Mouse (Mus musculus) E14TG2a.4 (cell line): Measurements from ENCODE around the gene Derl2.

ENCODE experiments used
- H3K27me3 ChIP-seq: 2 replicates; pipeline ENCODE4 v1.6.1; 2014; ENCODE audit warnings: low read length, control low read depth; ENCODE audit not compliant: insufficient read depth
- H3K36me3 ChIP-seq: 2 replicates; pipeline ENCODE4 v1.6.1; 2014; ENCODE audit warnings: low read length, control low read depth; ENCODE audit not compliant: insufficient read depth
- H3K4me1 ChIP-seq: replicated peaks from 2 replicates; pipeline ENCODE4 v1.6.1; 2014; ENCODE audit warnings: low read depth, low read length, control low read depth
- H3K4me3 ChIP-seq: replicated peaks from 2 replicates; pipeline ENCODE4 v1.5.1; 2014; ENCODE audit warnings: mild to moderate bottlenecking, low read length
- H3K9me3 ChIP-seq: 2 replicates; pipeline ENCODE4 v1.6.1; 2014; ENCODE audit warnings: low read length, control low read depth
- CTCF ChIP-seq: conservative IDR thresholded peaks from 2 replicates; pipeline ENCODE4 v1.5.1; 2014; ENCODE audit warnings: low read length
- NANOG ChIP-seq: IDR thresholded peaks from 2 replicates; pipeline ENCODE4 v1.6.1; 2014; ENCODE audit warnings: borderline replicate concordance, low read length, mixed read lengths
- POU5F1 ChIP-seq: IDR thresholded peaks from 2 replicates; pipeline ENCODE4 v1.6.1; 2014; ENCODE audit warnings: low read length, borderline replicate concordance

Derl2 gene

GRCm38 (mm10) chr11:71018416-71019200 is 1.0 kb downstream of the Derl2 start:
- H3K27me3 ChIP-seq = no peaks in the 10 kb centered on the region
- H3K36me3 ChIP-seq = peaks cover 53% of the 10 kb centered on the region
- peak overlapping the region; percentile 97 for H3K4me3 ChIP-seq
- peaks cover 46% of the 10 kb centered on the region for H3K4me1 ChIP-seq
- no peak for TF ChIP-seq CTCF
- no peak for TF ChIP-seq POU5F1
- no peak for TF ChIP-seq NANOG
- no peaks in the 10 kb centered on the region for H3K9me3 ChIP-seq

- H3K4me3 ChIP-seq = no peak overlapping the region
- H3K36me3 ChIP-seq = peaks cover 53% of the 10 kb centered on the region
- TF ChIP-seq POU5F1 (no peak), NANOG (no peak)
- no peaks in the 10 kb centered on the region for H3K27me3 ChIP-seq
- H3K4me1 ChIP-seq = peaks cover 37% of the 10 kb centered on the region
- no peaks in the 10 kb centered on the region for H3K9me3 ChIP-seq
Observed at GRCm38 (mm10) chr11:71017051-71017450, 2.6 kb downstream of the Derl2 start.

- TF ChIP-seq NANOG = no peak
- no peak for TF ChIP-seq POU5F1
- TF ChIP-seq CTCF = no peak
- no peaks in the 10 kb centered on the region for H3K27me3 ChIP-seq
- no peaks in the 10 kb centered on the region for H3K9me3 ChIP-seq
- H3K36me3 ChIP-seq = peaks cover 79% of the 10 kb centered on the region
- no peak overlapping the region for H3K4me3 ChIP-seq
- H3K4me1 ChIP-seq = peaks cover 16% of the 10 kb centered on the region
Observed at GRCm38 (mm10) chr11:71012743-71013142, 6.9 kb downstream of the Derl2 start.

- TF ChIP-seq NANOG (no peak), CTCF (no peak), POU5F1 (no peak)
- Histone ChIP-seq H3K4me3 (no peak overlapping the region), H3K4me1 (peaks cover 9% of the 10 kb centered on the region), H3K27me3 (no peaks in the 10 kb centered on the region), H3K9me3 (no peaks in the 10 kb centered on the region), H3K36me3 (peaks cover 63% of the 10 kb centered on the region)
Observed at GRCm38 (mm10) chr11:71008321-71008720, 11.3 kb downstream of the Derl2 start.

- H3K36me3 ChIP-seq = peaks cover 59% of the 10 kb centered on the region
- H3K4me1 ChIP-seq = peaks cover 14% of the 10 kb centered on the region
- no peaks in the 10 kb centered on the region for H3K27me3 ChIP-seq
- TF ChIP-seq POU5F1 (no peak), NANOG (no peak), CTCF (no peak)
- no peaks in the 10 kb centered on the region for H3K9me3 ChIP-seq
- no peak overlapping the region for H3K4me3 ChIP-seq
Observed at GRCm38 (mm10) chr11:71007831-71008230, 11.8 kb downstream of the Derl2 start.

GRCm38 (mm10) chr11:71007026-71007425 is 12.6 kb downstream of the Derl2 start:
- Histone ChIP-seq H3K9me3 (no peaks in the 10 kb centered on the region), H3K36me3 (peaks cover 58% of the 10 kb centered on the region), H3K27me3 (no peaks in the 10 kb centered on the region), H3K4me3 (no peak overlapping the region), H3K4me1 (peaks cover 21% of the 10 kb centered on the region)
- TF ChIP-seq NANOG (no peak), POU5F1 (no peak), CTCF (no peak)

GRCm38 (mm10) chr11:71005046-71005445 is 14.6 kb downstream of the Derl2 start:
- no peaks in the 10 kb centered on the region for H3K27me3 ChIP-seq
- no peak for TF ChIP-seq CTCF
- TF ChIP-seq POU5F1 = no peak
- TF ChIP-seq NANOG = no peak
- H3K4me3 ChIP-seq = peak overlapping the region; percentile 100; the same call in 1 of the 2 replicates
- peaks cover 55% of the 10 kb centered on the region for H3K36me3 ChIP-seq
- H3K9me3 ChIP-seq = no peaks in the 10 kb centered on the region
- peaks cover 31% of the 10 kb centered on the region for H3K4me1 ChIP-seq

GRCm38 (mm10) chr11:71004316-71004773 is 15.3 kb downstream of the Derl2 start, which contains the start of gene Dhx33:
Gene Dhx33 (minus strand): TSS chr11:71004437.
- TF ChIP-seq POU5F1 = no peak
- TF ChIP-seq CTCF = no peak
- TF ChIP-seq NANOG = no peak
- H3K4me3 ChIP-seq = peak within 1 kb of the TSS; percentile 100
- H3K36me3 ChIP-seq = peaks cover 55% of the 10 kb centered on the region
- H3K4me1 ChIP-seq = peaks cover 31% of the 10 kb centered on the region
- H3K27me3 ChIP-seq = no peaks in the 10 kb centered on the region
- H3K9me3 ChIP-seq = no peaks in the 10 kb centered on the region
